Mouse (Mus musculus) retina, adult 2 months (tissue): ENCODE measurements around the gene Inpp1.

ENCODE experiments used
- DNase-seq: peaks from one replicate; pipeline ENCODE4 v3.0.0-alpha.2; 2012; ENCODE audit warnings: low read depth, low spot score

The Inpp1 gene

DNA sequence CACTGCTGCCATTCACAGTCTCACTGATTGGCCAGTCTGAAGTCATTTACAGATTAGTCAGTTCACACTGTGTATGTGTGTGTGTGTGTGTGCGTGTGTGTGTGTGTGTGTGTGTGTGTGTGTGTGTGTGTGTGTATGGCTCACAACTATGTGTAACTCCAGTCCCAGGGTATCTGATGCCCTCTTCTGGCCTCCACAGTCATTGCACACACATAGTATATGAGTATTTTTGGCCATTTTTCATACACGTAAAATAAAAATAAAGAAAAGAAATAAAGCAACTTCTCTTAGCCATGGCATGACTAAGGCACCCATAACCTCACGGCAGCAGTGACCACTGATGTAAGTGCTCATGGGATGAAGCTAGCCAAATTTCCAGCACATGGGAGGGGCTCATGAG, 23.8 kb downstream of the Inpp1 start:
- no peak for DNase-seq

DNA sequence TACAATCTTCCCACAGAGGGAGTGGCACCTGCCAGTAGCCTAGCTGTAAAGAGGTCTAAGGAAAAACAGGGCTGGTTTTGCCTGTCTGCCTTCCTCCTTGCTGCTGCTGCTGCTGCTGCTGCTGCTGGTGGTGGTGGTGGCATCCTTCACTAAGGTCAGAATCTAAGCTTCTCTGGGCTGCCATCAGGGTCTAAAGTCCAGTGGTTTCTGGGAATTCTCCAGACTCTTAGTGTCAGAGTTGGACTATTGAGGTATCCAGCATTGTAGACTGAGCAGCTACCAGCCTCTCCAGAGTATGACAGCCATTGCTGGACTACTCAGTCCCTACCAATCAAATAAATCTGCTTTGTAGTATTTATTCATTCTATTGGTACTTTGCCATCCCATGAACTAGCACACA, 24.8 kb downstream of the Inpp1 start:
- no peak for DNase-seq

DNA sequence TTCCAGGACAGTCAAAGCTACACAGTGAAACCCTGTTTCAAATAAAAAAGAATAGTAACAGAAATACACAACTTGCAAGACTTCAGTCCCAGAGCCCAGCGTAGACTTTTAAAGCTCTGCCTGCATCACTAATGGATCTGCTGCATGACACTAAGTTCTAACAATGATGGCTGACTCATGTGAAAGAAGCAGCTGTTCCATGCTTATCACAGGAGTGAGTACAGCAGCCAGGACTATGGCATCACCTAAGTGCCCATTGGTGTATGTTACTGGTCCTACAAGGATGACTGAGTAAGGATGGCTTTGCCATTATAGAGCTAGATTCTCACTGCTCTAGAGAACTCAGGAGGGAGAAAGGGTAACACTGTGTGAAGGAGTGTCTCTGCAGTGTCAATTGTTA, 30.2 kb downstream of the Inpp1 start:
- DNase-seq: no peak

DNA sequence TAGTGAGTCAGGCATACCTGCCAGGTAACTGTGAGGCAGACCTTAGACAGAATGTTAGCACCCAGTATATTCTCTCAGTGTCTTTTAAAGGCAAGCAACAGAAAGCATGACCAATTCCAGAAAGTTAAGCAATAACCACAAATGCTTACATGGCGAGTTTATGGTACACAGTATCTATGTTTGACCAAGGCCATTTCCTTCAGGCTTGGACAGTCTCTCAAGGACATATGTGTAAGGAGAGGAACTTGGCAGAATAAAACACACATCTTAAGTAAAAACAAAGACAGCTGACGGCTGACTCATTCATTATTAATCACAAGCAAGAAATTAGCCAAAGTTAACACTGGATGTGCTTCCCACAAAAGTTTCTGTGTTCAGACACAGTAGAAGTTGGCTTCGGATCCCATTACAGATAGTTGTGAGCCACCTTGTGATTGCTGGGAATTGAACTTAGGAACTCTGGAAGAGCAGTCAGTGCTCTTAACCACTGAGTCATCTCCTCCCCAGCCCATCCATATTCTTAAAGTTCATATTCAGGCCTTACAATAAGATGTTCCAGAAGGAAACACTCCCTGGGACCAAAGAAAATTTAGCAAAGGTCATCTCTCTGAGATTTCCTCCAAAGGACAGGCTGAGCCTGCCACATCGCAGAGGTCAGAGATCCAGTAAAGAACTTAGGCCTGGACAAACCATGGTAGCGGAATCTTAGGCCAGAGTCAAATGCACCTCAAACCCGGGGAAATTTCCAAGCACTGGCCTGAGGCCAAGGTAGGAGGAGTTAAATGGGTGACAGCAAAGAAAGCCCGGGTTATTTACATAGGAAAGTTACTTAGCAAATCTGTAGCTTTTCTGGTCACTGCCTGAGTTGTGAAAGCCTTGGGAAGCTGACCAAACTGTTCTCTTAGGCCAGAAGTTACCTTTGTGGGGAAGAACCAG, 52.0 kb downstream of the Inpp1 start:
- DNase-seq: no peak

DNA sequence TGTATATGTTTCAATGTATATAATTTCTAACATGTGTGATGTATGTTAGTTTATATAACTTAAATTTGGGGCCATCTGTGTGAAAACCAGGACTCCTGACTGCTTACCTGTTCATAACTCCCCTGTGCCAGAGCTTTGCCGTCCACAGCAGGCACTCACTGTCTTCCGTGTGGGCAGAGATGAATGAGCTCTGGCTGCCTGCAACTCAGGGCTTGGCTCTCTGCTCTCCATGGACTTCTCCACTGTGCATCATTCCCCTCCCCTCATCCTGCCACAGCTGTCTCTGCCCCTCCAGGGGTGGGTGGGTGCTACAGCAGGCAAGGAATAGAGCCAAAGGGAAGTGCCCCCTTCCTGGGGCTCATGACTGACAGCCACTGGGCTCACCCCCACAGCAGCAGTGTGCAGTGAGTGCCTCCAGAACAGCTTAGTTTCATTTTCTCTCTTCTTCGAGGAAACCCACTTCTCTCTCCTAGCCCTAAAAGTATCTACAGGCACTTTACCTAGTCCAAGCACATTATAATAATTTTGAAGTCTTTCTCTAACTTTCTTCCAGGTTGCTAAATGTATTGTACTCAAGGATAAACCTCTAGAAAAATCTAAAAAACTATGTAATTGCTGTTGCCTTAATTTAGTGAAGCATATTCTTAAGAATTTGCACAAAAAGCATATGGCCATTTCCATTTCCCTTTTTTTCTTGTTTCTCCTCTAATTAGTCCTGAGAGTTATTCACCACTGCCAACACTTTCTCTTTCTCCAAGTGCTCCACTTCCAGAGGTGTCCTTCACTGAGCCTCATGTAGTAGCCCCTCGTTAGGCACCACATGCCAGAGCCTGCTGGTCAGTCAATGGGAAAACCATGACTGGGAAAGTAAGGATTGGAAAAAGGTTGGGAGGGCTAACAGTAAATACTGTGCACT, 53.3 kb downstream of the Inpp1 start:
- DNase-seq: no peak

DNA sequence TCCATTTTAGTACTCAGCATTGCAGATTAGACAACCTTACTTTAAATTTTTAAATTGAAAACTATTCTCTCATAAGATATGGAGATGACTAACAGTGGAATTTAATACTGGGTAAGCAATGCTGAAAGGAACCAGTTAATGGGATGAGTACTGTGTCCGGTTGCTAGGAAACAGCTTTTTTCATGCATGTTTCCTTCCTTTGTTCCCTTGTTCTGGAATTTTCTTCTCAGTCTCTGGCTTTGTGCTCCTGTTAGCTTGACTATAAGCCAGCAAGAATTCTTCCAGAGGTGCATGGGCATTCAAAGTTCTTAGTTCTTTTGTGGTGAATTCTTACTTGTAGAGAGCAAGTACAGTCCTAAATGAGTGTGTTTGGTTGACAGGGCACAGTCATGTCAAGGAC, 59.3 kb downstream of the Inpp1 start:
- no peak for DNase-seq

DNA sequence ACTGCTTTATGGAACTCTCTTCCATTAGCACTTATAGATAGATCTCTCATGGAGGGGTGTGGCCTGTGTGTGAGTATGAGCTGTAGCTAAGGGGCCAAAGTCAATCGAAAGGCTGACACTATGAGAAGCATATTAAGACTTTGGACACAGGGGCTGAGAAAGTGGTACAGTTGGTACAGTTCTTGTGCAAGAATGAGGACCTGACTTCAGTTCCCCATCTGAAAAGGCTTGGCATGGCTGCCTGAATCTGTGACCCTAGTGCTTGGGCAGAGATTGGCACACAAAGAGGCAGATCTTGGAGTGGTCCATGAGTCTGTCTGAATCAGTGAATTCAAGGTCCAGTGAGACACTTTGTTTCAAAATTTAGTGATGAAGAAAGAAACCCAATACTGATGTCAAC, 63.2 kb downstream of the Inpp1 start:
- DNase-seq: no peak

DNA sequence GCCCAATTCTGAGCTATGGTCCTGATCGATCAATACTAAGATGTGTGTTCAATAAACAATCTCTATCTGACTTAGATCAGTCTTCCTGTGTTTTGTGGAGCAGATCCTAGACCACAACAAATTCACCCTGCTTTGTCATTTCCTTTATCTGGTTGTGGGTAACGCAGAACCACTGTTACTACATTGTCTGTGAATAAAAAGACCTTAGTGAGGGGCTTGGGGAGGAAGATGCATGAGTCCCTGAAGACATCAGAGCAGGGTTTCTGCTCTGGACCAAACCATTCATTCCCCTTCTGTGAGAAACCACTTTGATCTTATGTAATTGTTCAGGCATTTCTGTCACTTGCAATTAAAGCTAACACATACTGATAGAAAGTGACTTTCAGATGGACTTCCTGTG, 63.7 kb downstream of the Inpp1 start:
- no peak for DNase-seq

DNA sequence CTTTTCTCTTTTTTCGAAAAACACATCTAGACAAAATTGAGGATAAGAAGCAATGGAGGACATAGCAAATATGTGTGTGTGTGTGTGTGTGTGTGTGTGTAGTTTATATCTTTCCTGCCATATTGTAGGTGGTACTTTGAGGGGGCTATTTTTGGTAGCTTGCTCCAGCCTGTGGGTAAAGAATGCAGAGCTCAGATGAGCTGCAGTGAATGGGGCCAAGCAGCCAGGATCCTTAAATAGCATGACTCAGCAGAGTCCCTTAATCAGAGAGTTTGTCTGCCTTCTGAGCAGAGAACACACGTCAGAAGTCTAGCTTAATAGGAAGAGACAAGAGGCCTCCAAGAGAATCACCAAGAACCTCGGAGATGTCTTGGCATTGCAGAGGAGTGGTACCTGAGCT, 64.8 kb downstream of the Inpp1 start:
- no peak for DNase-seq

DNA sequence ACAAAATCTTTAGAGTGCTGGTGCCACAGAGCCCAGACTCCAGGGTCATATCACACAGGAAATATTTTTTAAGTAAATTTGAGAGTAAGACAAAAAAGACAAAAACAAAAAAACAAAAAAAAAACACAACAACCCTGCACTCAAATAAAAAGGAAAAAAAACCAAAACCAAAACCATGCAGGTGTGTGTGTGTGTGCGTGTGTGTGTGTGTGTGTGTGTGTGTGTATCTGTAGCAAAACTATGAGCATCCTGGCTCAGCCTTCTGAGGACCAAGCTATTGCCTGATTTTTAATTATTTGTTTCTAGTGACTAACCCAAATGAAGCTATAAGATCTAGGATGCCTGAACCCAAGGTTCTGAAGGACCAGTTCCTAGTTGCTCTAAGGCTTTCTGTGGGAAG, 65.9 kb downstream of the Inpp1 start:
- DNase-seq: no peak

DNA sequence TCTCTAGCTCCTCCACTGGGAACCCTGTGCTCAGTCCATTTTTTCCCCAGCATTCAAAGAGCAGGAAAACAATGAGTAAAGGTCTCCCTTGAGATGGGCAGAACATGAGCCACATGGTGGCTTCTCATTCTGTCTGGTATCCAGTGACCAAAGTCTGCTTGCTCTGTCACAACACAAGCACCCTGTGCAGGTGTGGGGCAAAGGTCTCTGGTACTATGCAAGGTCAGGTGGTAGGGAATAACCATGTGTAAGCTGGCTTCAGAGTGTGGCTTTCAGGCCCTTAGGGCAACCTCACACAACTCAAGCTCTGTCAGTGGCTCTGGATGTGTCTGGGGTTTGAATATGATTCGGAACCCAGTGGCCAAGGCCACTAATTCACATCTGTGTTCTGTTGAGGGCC, 67.5 kb downstream of the Inpp1 start:
- no peak for DNase-seq

DNA sequence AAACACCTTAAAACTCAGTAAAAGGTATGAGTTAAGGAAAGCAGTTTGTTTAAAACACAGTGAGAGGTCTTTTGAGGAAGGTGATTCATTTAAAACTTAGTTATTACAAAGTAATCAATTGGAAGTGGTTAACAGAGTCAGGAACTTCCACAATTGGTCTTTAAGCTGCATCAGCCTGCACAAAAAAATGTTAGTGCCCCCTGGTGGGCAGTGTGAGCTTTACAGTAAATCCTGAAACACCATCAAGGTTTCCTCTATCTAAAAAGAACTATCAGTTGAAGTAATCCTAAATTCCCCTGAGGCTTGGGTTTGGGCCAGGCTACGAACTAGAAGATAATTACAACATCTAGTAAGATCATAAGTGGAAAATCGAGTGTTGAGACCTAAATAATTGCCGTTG, 69.2 kb downstream of the Inpp1 start:
- no peak for DNase-seq

DNA sequence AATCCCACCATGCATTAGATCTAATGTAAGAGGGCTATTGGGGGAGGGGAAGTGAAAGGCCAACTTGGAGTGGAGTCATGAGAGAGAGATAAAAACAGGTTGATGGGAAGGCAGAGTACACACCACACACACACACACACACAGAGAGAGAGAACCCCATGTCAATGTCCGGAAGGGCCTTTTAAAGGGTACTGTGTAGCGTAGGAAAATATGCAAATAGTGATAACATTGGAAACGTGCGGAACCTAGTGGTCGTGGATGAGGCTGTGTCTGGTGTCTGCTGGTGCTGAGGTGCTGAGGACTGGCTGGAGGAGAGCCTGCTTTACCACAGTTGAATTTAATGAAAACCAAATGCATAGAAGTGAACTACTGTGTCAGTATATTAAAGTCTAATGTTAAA, 74.9 kb downstream of the Inpp1 start:
- no peak for DNase-seq
